Mouse (Mus musculus) megakaryocyte-erythroid progenitor cell, adult 5-6 weeks (primary cell): Measurements from ENCODE around the gene Gm20931. TPM values are rescaled to one million over a fixed set of nuclear protein-coding genes. Genes with fewer than 3 reads are reported as not detected.
"Not testable (repeated sequence)": the region's sequence is repeated elsewhere in the genome, so short reads cannot be mapped to it uniquely, and the experiment has no call there.

Experiments used
- ATAC-seq: replicated peaks from 2 replicates; pipeline ENCODE4 v1.8.0; 2016; ENCODE audit warnings: mild to moderate bottlenecking, inconsistent platforms; ENCODE audit not compliant: severe bottlenecking, poor library complexity, low FRiP score, low TSS enrichment
- total RNA-seq, 2 experiments: library from RNA; stranded (forward) in 1 of 2; stranded (reverse) in 1 of 2; fragments of 200-1000, 215-1000 nt in 1 of 2; fragments of >200 nt in 1 of 2; fragmentation: Nextera tagmentation in 1 of 2; gene quantifications; 2 replicates each; pipeline ENCODE4 v1.2.3; 2014 to 2017

Gene Gm20931
- total RNA-seq (2014; fragmentation: Nextera tagmentation), result not detected in 2 replicates
- total RNA-seq (2017), result not detected in 2 replicates

DNA sequence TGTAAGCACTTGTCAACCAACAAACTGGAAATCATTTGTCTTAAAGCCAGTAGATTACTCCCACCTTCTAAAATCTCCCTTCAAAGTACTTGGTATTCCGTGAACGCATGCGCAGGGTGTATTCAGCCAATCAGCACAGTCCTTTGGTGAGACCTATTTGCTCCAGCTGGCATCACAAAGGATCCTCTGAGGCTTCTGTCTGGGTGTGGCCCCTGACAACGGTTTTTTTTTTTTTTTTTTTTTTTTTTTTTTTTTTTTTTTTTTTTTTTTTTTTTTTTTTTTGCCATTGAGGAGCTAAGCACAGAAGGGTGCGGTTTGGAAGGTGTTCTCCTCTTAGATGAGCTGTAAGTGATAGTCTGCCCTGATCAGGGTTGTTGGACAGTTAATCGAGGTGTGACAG, at the start of gene Gm20931:
Gene Gm20931, plus strand, starts transcription at position 301 of the 400 bp plus-strand sequence.
- not testable (repeated sequence) for ATAC-seq
